Mouse (Mus musculus) midbrain, postnatal 0 days (tissue): ENCODE data around the gene E130116L18Rik. TPM values are rescaled to one million over a fixed set of nuclear protein-coding genes. Genes with fewer than 3 reads are reported as not detected.
"Not testable (repeated sequence)": the region's sequence is repeated elsewhere in the genome, so short reads cannot be mapped to it uniquely, and the experiment has no call there.

Source experiments
- ATAC-seq: fragments of 200-750 bp; cut with Nextera tagmentation; 2 replicates; pipeline ENCODE4 v1.8.0; 2017; ENCODE audit warnings: moderate number of reproducible peaks, mild to moderate bottlenecking, moderate TSS enrichment, moderate library complexity; ENCODE audit not compliant: low FRiP score
- DNase-seq: peaks from one replicate; pipeline ENCODE4 v3.0.0-alpha.2; 2015; ENCODE audit warnings: low spot score
- H3K27ac ChIP-seq: fragments of 300-500 bp; sonication (generic); 2 replicates; pipeline ENCODE4 v1.5.1; 2014; ENCODE audit warnings: low read depth, mild to moderate bottlenecking, low read length, mixed read lengths
- H3K27me3 ChIP-seq: fragments of 300-500 bp; sonication (generic); 2 replicates; pipeline ENCODE4 v1.6.1; 2014; ENCODE audit warnings: low read length, control low read depth, mixed read lengths; ENCODE audit not compliant: insufficient read depth
- H3K36me3 ChIP-seq: fragments of 300-500 bp; sonication (generic); 2 replicates; pipeline ENCODE4 v1.6.1; 2014; ENCODE audit warnings: low read length, control low read depth, mixed read lengths; ENCODE audit not compliant: insufficient read depth
- H3K4me1 ChIP-seq: fragments of 300-500 bp; sonication (generic); 2 replicates; pipeline ENCODE4 v1.6.1; 2014; ENCODE audit warnings: mild to moderate bottlenecking, control low read depth, antibody characterized with exemption, low read length, mixed read lengths; ENCODE audit not compliant: insufficient read depth
- H3K4me2 ChIP-seq: fragments of 300-500 bp; sonication (generic); 2 replicates; pipeline ENCODE4 v1.6.1; 2014; ENCODE audit warnings: low read depth, mild to moderate bottlenecking, low read length, mixed read lengths; ENCODE audit not compliant: poor library complexity, severe bottlenecking
- H3K4me3 ChIP-seq: fragments of 300-500 bp; sonication (generic); 2 replicates; pipeline ENCODE4 v1.5.1; 2014; ENCODE audit warnings: low read depth, mild to moderate bottlenecking, low read length, moderate library complexity
- H3K9ac ChIP-seq: fragments of 300-500 bp; sonication (generic); replicated peaks from 2 replicates; pipeline ENCODE4 v1.6.1; 2014; ENCODE audit warnings: mild to moderate bottlenecking, low read length, moderate library complexity, mixed read lengths; ENCODE audit not compliant: poor library complexity, severe bottlenecking
- H3K9me3 ChIP-seq: fragments of 300-500 bp; sonication (generic); 2 replicates; pipeline ENCODE4 v1.6.1; 2016; ENCODE audit warnings: low read length, control low read depth
- CTCF ChIP-seq: IDR thresholded peaks from 2 replicates; pipeline ENCODE4 v1.5.1; 2016; ENCODE audit warnings: antibody characterized with exemption, mild to moderate bottlenecking
- WGBS: fragments of 180-500 bp; shearing (Covaris S2); extraction: QIAGEN DNeasy Blood & Tissue Kit; methylation state at CpG from one replicate; pipeline ENCODE4 v1.1.7; 2014; 5-methylcytosine and 5-hydroxymethylcytosine counted together
- polyA plus RNA-seq: library from polyadenylated mRNA; unstranded; fragments of >200 nt; fragmentation: Nextera tagmentation; extraction: Ambion mirVana; gene quantifications from 2 replicates; pipeline ENCODE4 v1.2.1, GENCODE M21; 2015
- total RNA-seq: library from RNA; depleted of rRNA; stranded (reverse); fragments of >200 nt; gene quantifications from 2 replicates; pipeline ENCODE4 v1.2.3, GENCODE M21; 2014

E130116L18Rik gene
- total and polyA plus RNA-seq, 2 experiments from 2014 or later, result 1.5 TPM; not detected in 1

DNA sequence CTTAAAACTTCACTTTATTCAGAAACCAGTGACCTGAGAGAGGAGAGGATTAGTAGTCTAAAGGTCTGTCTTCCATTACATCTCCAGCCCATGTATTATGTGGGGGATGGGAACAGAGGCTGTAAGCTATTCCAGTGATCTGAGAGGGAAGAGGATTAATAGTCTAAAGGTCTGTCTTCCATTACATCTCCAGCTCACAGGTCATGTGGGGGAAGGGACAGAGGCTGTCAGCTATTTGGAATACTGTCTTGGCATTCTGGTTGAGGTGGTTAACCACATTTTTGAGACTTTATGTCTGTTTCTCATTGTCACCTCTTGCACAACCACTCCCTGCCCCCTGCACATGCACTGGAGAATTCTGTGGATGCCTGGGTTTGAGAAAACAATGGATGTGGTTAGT, 35.2 kb downstream of the E130116L18Rik start:
- Histone ChIP-seq H3K9ac (no peak overlapping the region), H3K4me1 (no peaks in the 10 kb centered on the region), H3K27ac (no peak overlapping the region), H3K4me3 (no peak overlapping the region), H3K9me3 (no peaks in the 10 kb centered on the region), H3K4me2 (no peak overlapping the region), H3K36me3 (no peaks in the 10 kb centered on the region), H3K27me3 (no peaks in the 10 kb centered on the region)
- no peak for TF ChIP-seq CTCF
- no peak for DNase-seq
- ATAC-seq, result no peak

DNA sequence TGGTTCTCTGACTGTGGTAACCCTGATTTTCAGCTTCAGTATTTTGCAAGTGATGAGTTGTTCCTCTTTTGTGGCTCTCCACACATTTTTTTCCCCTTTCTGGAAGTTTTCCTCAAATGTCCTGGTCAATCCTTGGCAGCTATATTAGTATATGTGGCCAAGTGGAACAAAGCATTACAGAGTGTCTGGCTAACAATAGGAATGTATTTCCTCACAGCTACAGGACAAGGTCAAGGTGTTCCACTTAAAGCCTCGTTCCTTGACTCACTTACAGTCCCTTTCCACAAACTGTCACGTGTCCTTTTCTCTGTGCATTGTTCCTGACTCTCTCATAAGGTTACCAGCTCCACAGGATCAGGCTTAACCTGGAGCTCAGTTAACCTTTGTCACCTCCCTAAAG, 38.4 kb downstream of the E130116L18Rik start:
- no peaks in the 10 kb centered on the region for H3K27me3 ChIP-seq
- no peaks in the 10 kb centered on the region for H3K9me3 ChIP-seq
- H3K9ac ChIP-seq, result no peak overlapping the region
- TF ChIP-seq CTCF, result no peak
- H3K36me3 ChIP-seq, result no peaks in the 10 kb centered on the region
- no peaks in the 10 kb centered on the region for H3K4me1 ChIP-seq
- ATAC-seq (no peak), DNase-seq (no peak)
- H3K4me3 ChIP-seq, result no peak overlapping the region
- WGBS, result 55% methylated on average over 2 of the region's 2 CpGs
- H3K27ac ChIP-seq, result no peak overlapping the region
- no peak overlapping the region for H3K4me2 ChIP-seq

DNA sequence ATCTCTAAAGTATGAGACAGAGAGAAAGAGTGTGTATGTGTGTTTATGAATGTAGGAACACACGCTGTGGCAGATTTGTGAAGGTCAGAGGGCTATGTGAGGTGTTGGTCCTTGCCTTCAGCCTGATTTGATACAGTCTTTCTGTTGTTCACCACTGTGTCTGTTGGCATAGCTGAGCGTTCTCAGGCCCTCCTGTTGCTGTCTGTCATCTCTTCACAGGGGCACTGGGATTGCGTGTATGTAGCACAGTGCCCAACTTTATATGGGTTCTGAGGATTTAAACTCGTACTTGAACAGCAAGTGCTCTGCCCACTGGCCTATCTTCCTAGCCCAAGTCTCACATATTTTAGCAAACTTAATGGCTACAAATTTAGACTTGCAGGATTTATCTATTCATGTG, 39.4 kb downstream of the E130116L18Rik start:
- Histone ChIP-seq H3K4me3 (no peak overlapping the region), H3K36me3 (no peaks in the 10 kb centered on the region), H3K9me3 (no peaks in the 10 kb centered on the region), H3K27ac (no peak overlapping the region), H3K27me3 (no peaks in the 10 kb centered on the region), H3K4me2 (no peak overlapping the region), H3K9ac (no peak overlapping the region), H3K4me1 (no peaks in the 10 kb centered on the region)
- WGBS, result 80% methylated on average over 4 of the region's 4 CpGs
- ATAC-seq, result no peak
- no peak for TF ChIP-seq CTCF
- DNase-seq, result no peak

DNA sequence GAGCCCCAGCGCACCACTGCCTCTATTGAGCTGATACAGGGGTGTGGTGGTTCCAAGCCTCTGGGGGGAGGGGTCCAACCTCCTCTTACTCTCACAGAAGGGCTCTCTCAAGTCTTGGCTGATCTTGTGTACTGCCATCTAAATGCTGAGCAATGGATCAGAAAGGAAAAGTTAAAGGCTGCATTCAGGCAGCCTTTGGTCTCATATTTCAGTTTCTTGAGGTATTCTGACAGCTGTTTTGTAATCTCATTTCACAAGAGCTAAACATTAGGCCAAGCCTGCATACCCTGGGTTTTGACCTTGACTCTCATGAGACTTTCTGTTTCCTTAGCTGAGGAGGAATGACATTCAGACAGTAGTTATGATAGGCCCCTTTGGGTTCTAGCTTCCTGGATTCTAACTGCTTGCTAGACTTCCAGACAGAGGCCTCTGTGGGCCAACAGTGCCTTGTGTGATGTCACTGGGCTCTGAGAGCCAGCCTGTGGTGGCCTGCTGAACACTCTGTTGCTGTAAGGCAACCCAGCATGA, 41.9 kb downstream of the E130116L18Rik start, which contains the start of gene Galntl5:
Gene Galntl5, plus strand, starts transcription at position 457 of the 528 bp plus-strand sequence.
- 89% methylated on average over 1 of the region's 1 CpGs for WGBS
- ATAC-seq, result no peak
- no peak within 1 kb of the TSS for H3K9ac ChIP-seq

DNA sequence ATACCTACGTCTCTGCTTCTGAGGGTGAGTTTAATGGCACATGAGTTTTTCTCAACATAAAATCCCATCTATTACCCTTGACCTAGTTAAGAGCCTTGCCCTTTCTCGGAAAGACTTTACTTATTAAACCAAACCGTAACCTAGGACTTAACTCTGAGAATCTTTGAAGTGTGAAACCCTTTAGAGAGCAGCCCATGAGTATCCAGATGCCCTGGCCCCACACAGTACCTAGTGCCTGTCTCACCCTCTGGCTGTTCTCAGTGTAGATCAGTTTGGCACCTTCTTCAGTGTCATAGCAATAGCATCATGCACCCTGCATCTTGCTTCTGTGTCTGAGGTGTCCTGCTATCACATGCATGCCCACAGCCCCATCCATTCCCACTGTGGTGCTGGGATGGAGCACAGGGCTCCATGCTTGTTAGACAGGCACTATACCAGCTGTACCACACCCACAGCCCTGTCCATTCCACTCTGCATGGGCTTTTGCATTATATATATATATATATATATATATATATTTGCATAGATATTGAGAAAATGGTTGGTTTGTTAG, 42.9 kb downstream of the E130116L18Rik start:
- no peak overlapping the region for H3K27ac ChIP-seq

More for the DNA sequence above, 41.9 kb downstream of the E130116L18Rik start, which contains the start of gene Galntl5:
- DNase-seq, result no peak
- Histone ChIP-seq H3K27me3 (no peaks in the 10 kb centered on the region), H3K36me3 (no peaks in the 10 kb centered on the region), H3K27ac (no peak within 1 kb of the TSS), H3K4me3 (no peak within 1 kb of the TSS), H3K9me3 (no peaks in the 10 kb centered on the region), H3K4me2 (no peak within 1 kb of the TSS), H3K4me1 (no peaks in the 10 kb centered on the region)
- TF ChIP-seq CTCF, result no peak

DNA sequence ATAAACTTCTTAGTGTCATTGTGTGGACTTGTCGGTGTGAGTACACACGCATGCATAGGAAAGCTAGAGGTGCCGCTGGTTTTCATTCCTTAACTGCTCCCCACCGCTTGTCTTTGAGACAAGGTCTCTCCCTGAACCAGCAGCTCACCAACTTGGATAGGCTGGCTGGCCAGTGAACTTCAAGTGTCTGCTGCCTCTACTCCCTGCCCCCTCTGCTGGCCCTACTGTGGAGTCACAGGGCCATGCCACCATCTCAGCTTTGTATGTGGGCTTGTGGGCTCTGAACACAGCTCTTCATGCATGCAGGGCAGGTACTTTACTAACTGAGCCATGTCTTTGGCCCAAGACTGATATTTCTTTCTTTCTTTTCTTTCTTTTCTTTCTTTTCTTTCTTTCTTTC, 43.7 kb downstream of the E130116L18Rik start:
- no peaks in the 10 kb centered on the region for H3K4me1 ChIP-seq
- no peak overlapping the region for H3K9ac ChIP-seq
- ATAC-seq (no peak), DNase-seq (no peak)
- H3K4me2 ChIP-seq, result no peak overlapping the region
- H3K27me3 ChIP-seq, result no peaks in the 10 kb centered on the region
- no peaks in the 10 kb centered on the region for H3K36me3 ChIP-seq
- no peak overlapping the region for H3K27ac ChIP-seq
- TF ChIP-seq CTCF, result no peak
- H3K4me3 ChIP-seq, result no peak overlapping the region
- WGBS, result 97% methylated on average over 4 of the region's 4 CpGs
- H3K9me3 ChIP-seq, result no peaks in the 10 kb centered on the region

More for the DNA sequence above, 42.9 kb downstream of the E130116L18Rik start:
- H3K9ac ChIP-seq, result no peak overlapping the region
- H3K4me3 ChIP-seq, result no peak overlapping the region
- TF ChIP-seq CTCF, result no peak
- DNase-seq, result no peak
- no peaks in the 10 kb centered on the region for H3K27me3 ChIP-seq
- H3K36me3 ChIP-seq, result no peaks in the 10 kb centered on the region
- no peak for ATAC-seq
- H3K4me2 ChIP-seq, result no peak overlapping the region
- WGBS, result 87% methylated on average over 3 of the region's 3 CpGs
- no peaks in the 10 kb centered on the region for H3K4me1 ChIP-seq
- H3K9me3 ChIP-seq, result no peaks in the 10 kb centered on the region

DNA sequence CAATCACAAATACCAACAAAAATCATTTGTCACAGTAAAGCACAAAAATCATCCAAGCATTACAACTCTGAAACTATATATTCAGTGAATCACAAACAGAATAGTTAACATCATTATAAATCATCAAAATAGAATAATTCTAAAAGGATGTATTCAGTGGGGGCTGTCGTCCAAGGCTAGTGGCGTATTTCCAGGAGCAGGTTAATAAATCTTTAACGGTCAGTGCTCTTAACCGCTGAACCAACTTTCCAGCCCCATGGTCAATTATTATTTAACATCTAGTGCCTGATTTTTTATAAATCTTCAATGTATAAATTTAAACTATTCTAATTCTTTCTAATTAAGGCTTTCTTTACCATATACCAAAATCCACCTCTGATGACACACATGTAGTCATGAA, 44.4 kb downstream of the E130116L18Rik start:
- 93% methylated on average over 4 of the region's 4 CpGs for WGBS
- H3K27ac ChIP-seq, H3K4me3 ChIP-seq, H3K27me3 ChIP-seq, H3K9me3 ChIP-seq, H3K9ac ChIP-seq, H3K4me1 ChIP-seq, DNase-seq, H3K36me3 ChIP-seq, ATAC-seq, H3K4me2 ChIP-seq: not testable (repeated sequence)

DNA sequence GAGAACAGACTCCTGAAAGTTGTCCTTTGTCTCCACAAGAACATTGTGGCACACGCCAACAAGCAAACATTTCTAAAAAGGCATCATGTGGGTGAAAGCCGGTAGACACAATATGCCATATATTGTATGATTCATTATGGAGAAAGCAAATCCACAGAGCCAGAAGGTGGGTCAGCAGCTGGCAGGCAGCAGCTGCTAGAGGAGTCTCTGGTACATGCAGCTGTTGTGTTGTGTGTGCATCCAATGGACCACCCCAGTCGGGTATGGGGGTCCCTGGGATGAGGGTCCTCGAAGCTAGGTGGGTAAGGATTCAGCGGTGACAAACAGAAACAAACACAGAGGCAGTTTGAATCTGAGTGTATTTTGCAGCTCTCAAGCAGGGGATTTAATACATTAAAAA, 45.0 kb downstream of the E130116L18Rik start:
- not testable (repeated sequence) for H3K4me1 ChIP-seq, H3K4me2 ChIP-seq, H3K9ac ChIP-seq, H3K4me3 ChIP-seq, H3K36me3 ChIP-seq, H3K9me3 ChIP-seq, H3K27me3 ChIP-seq, ATAC-seq, DNase-seq, H3K27ac ChIP-seq
- 92% methylated on average over 5 of the region's 5 CpGs for WGBS
